Mouse (Mus musculus) C2C12 (cell line): ENCODE measurements around the gene Rrp12. TPM values are rescaled to one million over a fixed set of nuclear protein-coding genes. Genes with fewer than 3 reads are reported as not detected.

Source experiments
- H3K27me3 ChIP-seq: one replicate; pipeline ENCODE4 v1.6.1; 2011; ENCODE audit not compliant: control insufficient read depth, insufficient read depth, insufficient read length
- H3K36me3 ChIP-seq: one replicate; pipeline ENCODE4 v1.6.1; 2011; ENCODE audit not compliant: control insufficient read depth, insufficient read depth
- H3K4me3 ChIP-seq: one replicate; pipeline ENCODE4 v1.5.1; 2011; ENCODE audit warnings: mild to moderate bottlenecking, control low read depth; ENCODE audit not compliant: poor library complexity, insufficient read depth, severe bottlenecking
- H3K79me2 ChIP-seq: one replicate; pipeline ENCODE4 v1.6.1; 2011; ENCODE audit not compliant: control insufficient read depth, insufficient read depth
- H3K79me3 ChIP-seq: one replicate; pipeline ENCODE4 v1.6.1; 2011; ENCODE audit warnings: low read depth, control low read depth
- H3ac ChIP-seq: one replicate; pipeline ENCODE3; 2011; ENCODE audit warnings: low read depth; ENCODE audit not compliant: control insufficient read depth, insufficient read length
- CEBPB ChIP-seq: IDR thresholded peaks from one replicate; pipeline ENCODE4 v1.6.1; 2011; ENCODE audit warnings: low read depth, mild to moderate bottlenecking, control low read depth, moderate library complexity
- CTCF ChIP-seq: IDR thresholded peaks from one replicate; pipeline ENCODE4 v1.5.1; 2011; ENCODE audit not compliant: control insufficient read depth, insufficient read depth, insufficient read length
- FOSL1 ChIP-seq: IDR thresholded peaks from one replicate; pipeline ENCODE4 v1.8.0; 2011; ENCODE audit warnings: mild to moderate bottlenecking, low read length; ENCODE audit not compliant: poor library complexity, insufficient read depth, severe bottlenecking
- MAX ChIP-seq: IDR thresholded peaks from one replicate; pipeline ENCODE4 v1.6.1; 2011; ENCODE audit warnings: mild to moderate bottlenecking, control low read depth
- MYOD1 ChIP-seq: IDR thresholded peaks from one replicate; pipeline ENCODE4 v1.6.1; 2011; ENCODE audit warnings: low read depth; ENCODE audit not compliant: control insufficient read depth, insufficient read length
- MYOG ChIP-seq: IDR thresholded peaks from one replicate; pipeline ENCODE4 v1.6.1; 2011; ENCODE audit not compliant: control insufficient read depth, insufficient read length; ENCODE audit errors: extremely low read depth
- USF1 ChIP-seq: IDR thresholded peaks from one replicate; pipeline ENCODE4 v1.6.1; 2011; ENCODE audit warnings: low read depth, mild to moderate bottlenecking, control low read depth, moderate library complexity
- polyA plus RNA-seq: library from polyadenylated mRNA; unstranded; fragments of >200 nt; fragmentation: generic; extraction: Trizol; gene quantifications from one replicate; pipeline ENCODE4 v1.2.1, GENCODE M21; 2012; ENCODE audit warnings: missing spikeins

Rrp12 gene
- polyA plus RNA-seq, 1 experiment, result 33.6 TPM

- no peaks in the 10 kb centered on the region for H3K36me3 ChIP-seq
- H3K79me3 ChIP-seq, result no peaks in the 10 kb centered on the region
- TF ChIP-seq MYOG (no peak), MYOD1 (no peak), MAX (no peak), CTCF (no peak), USF1 (no peak)
- no peak overlapping the region for H3K4me3 ChIP-seq
- no peaks in the 10 kb centered on the region for H3K79me2 ChIP-seq
- no peak overlapping the region for H3ac ChIP-seq
- peaks cover 26% of the 10 kb centered on the region for H3K27me3 ChIP-seq
These were observed 69.4 kb downstream of the Rrp12 start for GRCm38 (mm10) chr19:41826529-41826928.

GRCm38 (mm10) chr19:41824950-41825349, 71.0 kb downstream of the Rrp12 start:
- TF ChIP-seq MYOD1 (no peak), CEBPB (no peak), CTCF (no peak), USF1 (no peak), MYOG (no peak), FOSL1 (no peak), MAX (no peak)
- Histone ChIP-seq H3ac (no peak overlapping the region), H3K79me2 (no peaks in the 10 kb centered on the region), H3K79me3 (no peaks in the 10 kb centered on the region), H3K36me3 (no peaks in the 10 kb centered on the region), H3K4me3 (no peak overlapping the region), H3K27me3 (peaks cover 22% of the 10 kb centered on the region)

GRCm38 (mm10) chr19:41822589-41822988, 73.4 kb downstream of the Rrp12 start:
- Histone ChIP-seq H3K79me2 (no peaks in the 10 kb centered on the region), H3K4me3 (no peak overlapping the region), H3K27me3 (peaks cover 21% of the 10 kb centered on the region), H3K36me3 (no peaks in the 10 kb centered on the region), H3K79me3 (no peaks in the 10 kb centered on the region), H3ac (no peak overlapping the region)
- TF ChIP-seq MYOG (no peak), CTCF (no peak), MYOD1 (no peak), CEBPB (no peak), FOSL1 (no peak), MAX (no peak), USF1 (no peak)

GRCm38 (mm10) chr19:41821436-41821835, 74.5 kb downstream of the Rrp12 start:
- Histone ChIP-seq H3K4me3 (no peak overlapping the region), H3K79me2 (no peaks in the 10 kb centered on the region), H3ac (no peak overlapping the region), H3K79me3 (peaks cover 1% of the 10 kb centered on the region), H3K27me3 (peaks cover 21% of the 10 kb centered on the region), H3K36me3 (no peaks in the 10 kb centered on the region)
- TF ChIP-seq MAX (no peak), CTCF (no peak), CEBPB (no peak), USF1 (no peak), MYOG (no peak), FOSL1 (no peak), MYOD1 (no peak)

GRCm38 (mm10) chr19:41818749-41819148, 77.2 kb downstream of the Rrp12 start:
- Histone ChIP-seq H3K4me3 (no peak overlapping the region), H3K36me3 (no peaks in the 10 kb centered on the region), H3ac (no peak overlapping the region), H3K79me2 (no peaks in the 10 kb centered on the region), H3K79me3 (peaks cover 1% of the 10 kb centered on the region), H3K27me3 (peaks cover 21% of the 10 kb centered on the region)
- TF ChIP-seq MAX (no peak), MYOD1 (no peak), FOSL1 (no peak), CEBPB (no peak), CTCF (no peak), MYOG (no peak), USF1 (no peak)

GRCm38 (mm10) chr19:41817325-41817724, 78.6 kb downstream of the Rrp12 start:
- H3ac ChIP-seq, result no peak overlapping the region
- H3K27me3 ChIP-seq, result peaks cover 19% of the 10 kb centered on the region
- no peaks in the 10 kb centered on the region for H3K36me3 ChIP-seq
- no peak for TF ChIP-seq FOSL1
- TF ChIP-seq MYOG, result no peak
- TF ChIP-seq MAX, result no peak
- TF ChIP-seq CEBPB, result no peak
- TF ChIP-seq MYOD1, result no peak
- no peak for TF ChIP-seq USF1
- TF ChIP-seq CTCF, result no peak
- H3K79me2 ChIP-seq, result no peaks in the 10 kb centered on the region
- H3K79me3 ChIP-seq, result peaks cover 1% of the 10 kb centered on the region
- no peak overlapping the region for H3K4me3 ChIP-seq
